8 mouse cellular contexts compared by ENCODE assay signal in the genomic region with DNA sequence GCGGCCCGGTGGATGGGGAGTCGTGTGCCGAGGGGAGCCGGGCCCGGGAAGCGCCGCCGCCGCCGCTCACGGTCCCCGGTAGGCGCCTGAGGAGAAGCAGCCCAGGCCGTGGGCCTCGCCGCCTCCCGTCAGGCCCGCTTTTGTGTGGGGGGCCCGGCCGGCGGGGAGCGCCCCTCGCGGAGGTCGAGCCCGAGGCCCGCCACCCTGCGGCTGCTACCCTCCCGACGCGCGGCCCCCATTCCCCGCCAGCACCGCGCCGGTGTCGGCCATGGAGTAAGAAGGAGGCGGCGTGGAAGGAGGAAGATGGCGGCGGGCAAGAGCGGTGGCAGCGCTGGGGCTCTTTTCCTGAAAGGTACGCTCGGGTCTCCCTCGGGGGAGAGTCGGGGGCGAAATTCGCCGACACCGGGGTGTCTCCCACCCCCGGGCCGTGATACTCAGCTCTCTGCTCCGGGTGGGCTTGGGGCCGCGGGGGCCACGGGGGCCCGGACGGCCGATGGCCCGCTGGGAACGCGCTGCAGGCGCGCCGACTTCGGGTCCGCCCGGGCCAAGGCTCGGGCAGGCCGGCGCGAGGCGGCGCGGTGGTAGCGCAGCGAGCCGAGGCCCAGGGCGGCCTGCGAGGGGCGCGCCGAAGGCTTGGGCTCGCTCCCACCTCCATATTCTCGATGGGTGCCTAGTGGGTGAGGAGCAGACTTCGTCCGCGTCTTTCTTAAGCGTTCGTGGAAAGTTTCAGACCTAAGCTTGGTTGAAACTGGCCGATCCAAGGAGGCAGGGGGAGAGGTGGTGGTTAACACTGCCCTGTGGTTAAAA. TPM values are rescaled to one million over a fixed set of nuclear protein-coding genes. Genes with fewer than 3 reads are reported as not detected.
A peak's percentile ranks its signal among the peaks of the same experiment; 100 is the strongest.
DNase-seq lines count a peak whose midpoint lies in the region; ATAC-seq and TF ChIP-seq lines count a peak whose summit lies in the region.

No protein-coding gene starts in this region.

- ATAC-seq in embryonic facial prominence, embryonic 13.5 days (ENCODE audit: insufficient number of reproducible peaks, insufficient read depth, low FRiP score, low TSS enrichment, low read depth) = peak; percentile 76
- ATAC-seq in limb, embryonic 14.5 days (ENCODE audit: low FRiP score, low read depth) = peak; percentile 79
- ATAC-seq in midbrain, embryonic 15.5 days (replicated peaks) = peak; percentile 88

- H3K9ac ChIP-seq in embryonic facial prominence, embryonic 13.5 days = peak overlapping the region; percentile 100
- H3K9ac ChIP-seq in limb, embryonic 14.5 days (ENCODE audit: low read depth, low read length, severe bottlenecking) = peak overlapping the region; percentile 100
- peak overlapping the region; percentile 98 for H3K9ac ChIP-seq in midbrain, embryonic 15.5 days

- H3K36me3 ChIP-seq in embryonic facial prominence, embryonic 13.5 days = no peaks in the 10 kb centered on the region
- no peaks in the 10 kb centered on the region for H3K36me3 ChIP-seq in limb, embryonic 14.5 days (ENCODE audit: control insufficient read depth, insufficient read depth, low read length)
- no peaks in the 10 kb centered on the region for H3K36me3 ChIP-seq in midbrain, embryonic 15.5 days (replicated peaks)

- H3K4me2 ChIP-seq in embryonic facial prominence, embryonic 13.5 days = peak overlapping the region; percentile 61
- H3K4me2 ChIP-seq in limb, embryonic 14.5 days (replicated peaks; ENCODE audit: low read depth, low read length, severe bottlenecking) = peak overlapping the region; percentile 50
- peak overlapping the region; percentile 62 for H3K4me2 ChIP-seq in midbrain, embryonic 15.5 days

- peak; percentile 80 for DNase-seq in 3134 (ENCODE audit: extremely low read depth, insufficient read length, low spot score)
- peak; percentile 69 to 80 for DNase-seq in adrenal gland, postnatal 36 days
- peak; percentile 55 for DNase-seq in heart, adult 8-10 months (ENCODE audit: low spot score)
- peak; percentile 37 to 56 for DNase-seq in kidney, adult 8-10 months
- DNase-seq in limb, embryonic 14.5 days (ENCODE audit: low spot score) = peak; percentile 44
- DNase-seq in spleen, adult 12 weeks (ENCODE audit: low spot score) = peak; percentile 70

- WGBS in embryonic facial prominence, embryonic 13.5 days = under 1% methylated on average over 93 of the region's 93 CpGs
- WGBS in limb, embryonic 14.5 days = under 1% methylated on average over 36 of the region's 93 CpGs
- WGBS in midbrain, embryonic 15.5 days = under 1% methylated on average over 79 of the region's 93 CpGs

- peak overlapping the region; percentile 88 for H3K4me3 ChIP-seq in embryonic facial prominence, embryonic 13.5 days
- peak overlapping the region; percentile 91 for H3K4me3 ChIP-seq in limb, embryonic 14.5 days (replicated peaks; ENCODE audit: low read length)
- H3K4me3 ChIP-seq in midbrain, embryonic 15.5 days = peak overlapping the region; percentile 87

- H3K9me3 ChIP-seq in embryonic facial prominence, embryonic 13.5 days = peaks cover 3% of the 10 kb centered on the region
- H3K9me3 ChIP-seq in limb, embryonic 14.5 days (ENCODE audit: control insufficient read depth, low read length) = no peaks in the 10 kb centered on the region
- no peaks in the 10 kb centered on the region for H3K9me3 ChIP-seq in midbrain, embryonic 15.5 days

- peak overlapping the region; percentile 100 for H3K27ac ChIP-seq in embryonic facial prominence, embryonic 13.5 days
- peak overlapping the region; percentile 100 for H3K27ac ChIP-seq in limb, embryonic 14.5 days (replicated peaks; ENCODE audit: low read depth, low read length)
- peak overlapping the region; percentile 100 for H3K27ac ChIP-seq in midbrain, embryonic 15.5 days

- no peak for TF ChIP-seq POLR2A in limb, embryonic 14.5 days (IDR thresholded peaks at IDR 0.05; ENCODE audit: borderline replicate concordance, extremely low read depth, insufficient read depth, insufficient read length)

- no peaks in the 10 kb centered on the region for H3K27me3 ChIP-seq in embryonic facial prominence, embryonic 13.5 days
- H3K27me3 ChIP-seq in limb, embryonic 14.5 days (ENCODE audit: control insufficient read depth, insufficient read depth, low read length) = no peaks in the 10 kb centered on the region
- H3K27me3 ChIP-seq in midbrain, embryonic 15.5 days (replicated peaks) = no peaks in the 10 kb centered on the region

- H3K4me1 ChIP-seq in embryonic facial prominence, embryonic 13.5 days = peaks cover 12% of the 10 kb centered on the region
- peaks cover 9% of the 10 kb centered on the region; the same call in 1 of the 2 replicates for H3K4me1 ChIP-seq in limb, embryonic 14.5 days (ENCODE audit: control insufficient read depth, insufficient read depth, low read length)
- H3K4me1 ChIP-seq in midbrain, embryonic 15.5 days = peaks cover 29% of the 10 kb centered on the region

RNA-seq across cellular contexts. Expression of a gene that starts 0.7 kb away (rescaled TPM):
- total RNA-seq in adrenal gland, postnatal 36 days (2021) = 100 to 1,000 TPM; 118 to 119 TPM
- 62.6 and 74.0 TPM in 2 replicates for polyA plus RNA-seq in embryonic facial prominence, embryonic 13.5 days (2015; fragmentation: Nextera tagmentation; extraction: Ambion mirVana)
- 10 to 100 TPM; 59.8 to 73.0 (median 66.9) TPM for total RNA-seq in heart, adult 8-10 months (2022)
- 49.9 and 80.8 TPM in 2 replicates for polyA plus RNA-seq in limb, embryonic 14.5 days (2012; rRNA removed)
- 72.9 and 77.4 TPM in 2 replicates for polyA plus RNA-seq in limb, embryonic 14.5 days (2014; fragmentation: Nextera tagmentation; extraction: Ambion mirVana)
- 54.7 and 55.0 TPM in 2 replicates for polyA plus RNA-seq in midbrain, embryonic 15.5 days (2015; fragmentation: Nextera tagmentation; extraction: Ambion mirVana)

RNA-seq across cellular contexts. Expression of a gene that starts 54.8 kb away (rescaled TPM):
- total RNA-seq in adrenal gland, postnatal 36 days (2021) = 10 to 100 TPM; 66.6 to 80.8 TPM
- polyA plus RNA-seq in embryonic facial prominence, embryonic 13.5 days (2015; fragmentation: Nextera tagmentation; extraction: Ambion mirVana) = 4.1 and 5.6 TPM in 2 replicates
- total RNA-seq in heart, adult 8-10 months (2022) = 100 to 1,000 TPM; 107 to 134 (median 116) TPM
- 3.4 and 4.9 TPM in 2 replicates for polyA plus RNA-seq in limb, embryonic 14.5 days (2012; rRNA removed)
- polyA plus RNA-seq in limb, embryonic 14.5 days (2014; fragmentation: Nextera tagmentation; extraction: Ambion mirVana) = 5.8 and 6.0 TPM in 2 replicates
- polyA plus RNA-seq in midbrain, embryonic 15.5 days (2015; fragmentation: Nextera tagmentation; extraction: Ambion mirVana) = 3.2 and 3.6 TPM in 2 replicates

Comparison
In these comparisons a context has a peak if more than half of its experiments do, and no peak if none do; other contexts are left out.
1. Peak in every context shown above with its lines: DNase-seq, ATAC-seq, H3K4me3 ChIP-seq and H3K27ac ChIP-seq.